Mouse (Mus musculus) lung, embryonic 16.5 days (tissue): Measurements from ENCODE around the gene Tgm3. TPM values are rescaled to one million over a fixed set of nuclear protein-coding genes. Genes with fewer than 3 reads are reported as not detected.

Source experiments
- ATAC-seq: fragments of 200-750 bp; cut with Nextera tagmentation; 2 replicates; pipeline ENCODE4 v1.8.0; 2017; ENCODE audit warnings: low read depth, mild to moderate bottlenecking, moderate library complexity
- H3K27ac ChIP-seq: fragments of 300-500 bp; sonication (generic); 2 replicates; pipeline ENCODE4 v1.5.1; 2014; ENCODE audit warnings: mild to moderate bottlenecking, control low read depth, low read length
- H3K27me3 ChIP-seq: fragments of 300-500 bp; sonication (generic); 2 replicates; pipeline ENCODE4 v1.6.1; 2014; ENCODE audit warnings: low read depth, low read length, mixed read lengths; ENCODE audit not compliant: control insufficient read depth, insufficient read depth
- H3K36me3 ChIP-seq: fragments of 300-500 bp; sonication (generic); 2 replicates; pipeline ENCODE4 v1.6.1; 2014; ENCODE audit warnings: low read length; ENCODE audit not compliant: control insufficient read depth, insufficient read depth
- H3K4me1 ChIP-seq: fragments of 300-500 bp; sonication (generic); replicated peaks from 2 replicates; pipeline ENCODE4 v1.6.1; 2014; ENCODE audit warnings: low read length, mixed read lengths; ENCODE audit not compliant: control insufficient read depth, insufficient read depth
- H3K4me2 ChIP-seq: fragments of 300-500 bp; sonication (generic); 2 replicates; pipeline ENCODE4 v1.6.1; 2014; ENCODE audit warnings: low read depth, low read length, control low read depth
- H3K4me3 ChIP-seq: fragments of 300-500 bp; sonication (generic); 2 replicates; pipeline ENCODE4 v1.5.1; 2014; ENCODE audit warnings: mild to moderate bottlenecking, low read length, control low read depth
- H3K9ac ChIP-seq: fragments of 300-500 bp; sonication (generic); 2 replicates; pipeline ENCODE4 v1.6.1; 2014; ENCODE audit warnings: low read length, control low read depth
- H3K9me3 ChIP-seq: fragments of 300-500 bp; sonication (generic); 2 replicates; pipeline ENCODE4 v1.6.1; 2016; ENCODE audit warnings: low read length; ENCODE audit not compliant: control insufficient read depth
- WGBS: fragments of 180-500 bp; shearing (Covaris S2); extraction: QIAGEN DNeasy Blood & Tissue Kit; methylation state at CpG from one replicate; pipeline ENCODE4 v1.1.7; 2014; 5-methylcytosine and 5-hydroxymethylcytosine counted together
- microRNA-seq: library from miRNA; unstranded; fragments of <30 nt; microRNA quantifications from one replicate; pipeline ENCODE4, GENCODE M21; 2016
- polyA plus RNA-seq: library from polyadenylated mRNA; unstranded; fragments of >200 nt; fragmentation: Nextera tagmentation; extraction: Ambion mirVana; gene quantifications from 2 replicates; pipeline ENCODE4 v1.2.1, GENCODE M21; 2015

Tgm3 gene
- polyA plus RNA-seq, 1 experiment from 2014 or later: not detected

GRCm38 (mm10) chr2:130047923-130048440, 35.8 kb downstream of the Tgm3 start:
- 74% methylated on average over 13 of the region's 13 CpGs for WGBS
- Histone ChIP-seq H3K4me1 (no peaks in the 10 kb centered on the region), H3K9ac (no peak overlapping the region), H3K36me3 (no peaks in the 10 kb centered on the region), H3K9me3 (no peaks in the 10 kb centered on the region), H3K27me3 (no peaks in the 10 kb centered on the region), H3K4me2 (no peak overlapping the region), H3K4me3 (no peak overlapping the region), H3K27ac (no peak overlapping the region)
- ATAC-seq: no peak

GRCm38 (mm10) chr2:130048792-130049191, 36.6 kb downstream of the Tgm3 start:
- Histone ChIP-seq H3K4me1 (no peaks in the 10 kb centered on the region), H3K4me2 (no peak overlapping the region), H3K27ac (no peak overlapping the region), H3K27me3 (no peaks in the 10 kb centered on the region), H3K9ac (no peak overlapping the region), H3K36me3 (no peaks in the 10 kb centered on the region), H3K9me3 (no peaks in the 10 kb centered on the region), H3K4me3 (no peak overlapping the region)
- 72% methylated on average over 6 of the region's 6 CpGs for WGBS
- no peak for ATAC-seq

GRCm38 (mm10) chr2:130058149-130058548, 46.0 kb downstream of the Tgm3 start:
- no peaks in the 10 kb centered on the region for H3K4me1 ChIP-seq

GRCm38 (mm10) chr2:130068228-130068627, 56.1 kb downstream of the Tgm3 start:
- WGBS: 26% methylated on average over 3 of the region's 3 CpGs
- ATAC-seq: no peak
- Histone ChIP-seq H3K9ac (no peak overlapping the region), H3K36me3 (no peaks in the 10 kb centered on the region), H3K27me3 (no peaks in the 10 kb centered on the region), H3K4me2 (no peak overlapping the region), H3K4me1 (no peaks in the 10 kb centered on the region), H3K4me3 (no peak overlapping the region), H3K9me3 (no peaks in the 10 kb centered on the region), H3K27ac (no peak overlapping the region)

More at GRCm38 (mm10) chr2:130058149-130058548, 46.0 kb downstream of the Tgm3 start:
- Histone ChIP-seq H3K27ac (no peak overlapping the region), H3K4me2 (no peak overlapping the region), H3K9ac (no peak overlapping the region), H3K9me3 (no peaks in the 10 kb centered on the region), H3K36me3 (no peaks in the 10 kb centered on the region), H3K4me3 (no peak overlapping the region), H3K27me3 (no peaks in the 10 kb centered on the region)
- no peak for ATAC-seq
- 54% methylated on average over 1 of the region's 1 CpGs for WGBS

- H3K9me3 ChIP-seq: no peaks in the 10 kb centered on the region
- no peak overlapping the region for H3K4me3 ChIP-seq
- H3K9ac ChIP-seq: no peak overlapping the region
- no peaks in the 10 kb centered on the region for H3K36me3 ChIP-seq
- no peaks in the 10 kb centered on the region for H3K27me3 ChIP-seq
- WGBS: 72% methylated on average over 2 of the region's 2 CpGs
- H3K27ac ChIP-seq: no peak overlapping the region
- H3K4me1 ChIP-seq: no peaks in the 10 kb centered on the region
- ATAC-seq: no peak
- no peak overlapping the region for H3K4me2 ChIP-seq
Measured at GRCm38 (mm10) chr2:130070396-130070795, 58.2 kb downstream of the Tgm3 start.

Small RNA genes lying within 50 kb of the gene (microRNA-seq; reads per million reads assigned to microRNA genes)
- gene Mir6339: not detected

Other genes with a start within 250 kb of the Tgm3 start
- 6.9 and 8.0 TPM in 2 replicates for gene Stk35, start 211.8 kb upstream of the Tgm3 start, polyA plus RNA-seq
- gene Tgm6, start 100.1 kb downstream of the Tgm3 start, polyA plus RNA-seq: not detected in 2 replicates
- gene Snrpb, start 167.1 kb downstream of the Tgm3 start, polyA plus RNA-seq: 609 TPM in 2 replicates
- not detected in 2 replicates for gene Tmc2, start 182.8 kb downstream of the Tgm3 start, polyA plus RNA-seq